Mouse (Mus musculus) hindbrain, embryonic 14.5 days (tissue): ENCODE data around the gene Pex6. TPM values are rescaled to one million over a fixed set of nuclear protein-coding genes. Genes with fewer than 3 reads are reported as not detected.
A peak's percentile ranks its signal among the peaks of the same experiment; 100 is the strongest.

ENCODE experiments used
- ATAC-seq: fragments of 200-750 bp; cut with Nextera tagmentation; 2 replicates; pipeline ENCODE4 v1.8.0; 2017; ENCODE audit warnings: moderate number of reproducible peaks, mild to moderate bottlenecking, moderate TSS enrichment, moderate library complexity; ENCODE audit not compliant: low FRiP score
- DNase-seq: peaks from one replicate; pipeline ENCODE4 v3.0.0-alpha.2; 2015; ENCODE audit warnings: low spot score
- H3K27ac ChIP-seq: fragments of 300-500 bp; sonication (generic); 2 replicates; pipeline ENCODE4 v1.5.1; 2014; ENCODE audit warnings: mild to moderate bottlenecking, moderate library complexity
- H3K27me3 ChIP-seq: fragments of 300-500 bp; sonication (generic); 2 replicates; pipeline ENCODE4 v1.6.1; 2014; ENCODE audit warnings: mild to moderate bottlenecking, low read length, mixed read lengths; ENCODE audit not compliant: control insufficient read depth, insufficient read depth
- H3K36me3 ChIP-seq: fragments of 300-500 bp; sonication (generic); replicated peaks from 2 replicates; pipeline ENCODE4 v1.6.1; 2014; ENCODE audit not compliant: control insufficient read depth, insufficient read depth
- H3K4me1 ChIP-seq: fragments of 300-500 bp; sonication (generic); replicated peaks from 2 replicates; pipeline ENCODE4 v1.6.1; 2014; ENCODE audit warnings: antibody characterized with exemption, low read length, mixed read lengths; ENCODE audit not compliant: control insufficient read depth, insufficient read depth
- H3K4me2 ChIP-seq: fragments of 300-500 bp; sonication (generic); replicated peaks from 2 replicates; pipeline ENCODE4 v1.6.1; 2014; ENCODE audit warnings: mild to moderate bottlenecking, moderate library complexity
- H3K4me3 ChIP-seq: fragments of 300-500 bp; sonication (generic); replicated peaks from 2 replicates; pipeline ENCODE4 v1.5.1; 2014; ENCODE audit warnings: mild to moderate bottlenecking, low read length
- H3K9ac ChIP-seq: fragments of 300-500 bp; sonication (generic); 2 replicates; pipeline ENCODE4 v1.6.1; 2014
- H3K9me3 ChIP-seq: fragments of 300-500 bp; sonication (generic); 2 replicates; pipeline ENCODE4 v1.6.1; 2016; ENCODE audit warnings: low read length; ENCODE audit not compliant: control insufficient read depth
- WGBS: fragments of 180-500 bp; shearing (Covaris S2); extraction: QIAGEN DNeasy Blood & Tissue Kit; methylation state at CpG from one replicate; pipeline ENCODE4 v1.1.7; 2014; 5-methylcytosine and 5-hydroxymethylcytosine counted together
- polyA plus RNA-seq: library from polyadenylated mRNA; unstranded; fragments of >200 nt; fragmentation: Nextera tagmentation; extraction: Ambion mirVana; gene quantifications from 2 replicates; pipeline ENCODE4 v1.2.1, GENCODE M21; 2014

Pex6 gene
- polyA plus RNA-seq, 1 experiment from 2014 or later, result 24.4 TPM

DNA sequence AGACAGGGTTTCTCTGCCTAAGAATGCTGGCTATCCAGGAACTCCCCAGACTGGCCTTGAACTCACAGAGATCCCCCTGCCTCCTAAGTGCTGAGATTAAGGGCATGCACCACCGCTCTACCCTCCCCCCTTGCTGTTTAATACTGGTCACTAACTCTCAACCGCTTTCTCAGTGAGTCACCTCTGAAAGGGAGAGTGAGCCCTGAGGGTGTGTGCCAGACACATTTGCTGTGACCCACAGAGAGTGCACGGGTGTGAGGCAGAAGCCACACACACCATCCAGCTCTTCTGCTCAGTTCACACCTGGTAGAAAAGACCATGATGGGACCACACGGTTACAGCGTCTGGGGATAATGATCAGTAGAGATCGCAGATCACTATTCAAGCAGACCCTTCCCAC, 12.7 kb upstream of the Pex6 start:
- H3K27ac ChIP-seq, result no peak overlapping the region
- no peak overlapping the region for H3K4me3 ChIP-seq
- 92% methylated on average over 6 of the region's 6 CpGs for WGBS
- DNase-seq, result no peak
- ATAC-seq, result no peak
- H3K4me1 ChIP-seq, result peaks cover 21% of the 10 kb centered on the region
- no peak overlapping the region for H3K4me2 ChIP-seq
- peaks cover 27% of the 10 kb centered on the region; the same call in 1 of the 2 replicates for H3K36me3 ChIP-seq
- H3K9me3 ChIP-seq, result no peaks in the 10 kb centered on the region
- H3K27me3 ChIP-seq, result no peaks in the 10 kb centered on the region
- H3K9ac ChIP-seq, result no peak overlapping the region

- 83% methylated on average over 5 of the region's 5 CpGs for WGBS
- H3K9me3 ChIP-seq, result no peaks in the 10 kb centered on the region
- H3K36me3 ChIP-seq, result peaks cover 25% of the 10 kb centered on the region; the same call in 1 of the 2 replicates
- H3K4me3 ChIP-seq, result no peak overlapping the region
- H3K4me1 ChIP-seq, result peaks cover 27% of the 10 kb centered on the region
- no peak overlapping the region for H3K9ac ChIP-seq
- no peak overlapping the region for H3K27ac ChIP-seq
- no peak overlapping the region for H3K4me2 ChIP-seq
- no peaks in the 10 kb centered on the region for H3K27me3 ChIP-seq
- DNase-seq, result no peak
- ATAC-seq, result no peak
Measured at GRCm38 (mm10) chr17:46699245-46699644, 12.0 kb upstream of the Pex6 start.

DNA sequence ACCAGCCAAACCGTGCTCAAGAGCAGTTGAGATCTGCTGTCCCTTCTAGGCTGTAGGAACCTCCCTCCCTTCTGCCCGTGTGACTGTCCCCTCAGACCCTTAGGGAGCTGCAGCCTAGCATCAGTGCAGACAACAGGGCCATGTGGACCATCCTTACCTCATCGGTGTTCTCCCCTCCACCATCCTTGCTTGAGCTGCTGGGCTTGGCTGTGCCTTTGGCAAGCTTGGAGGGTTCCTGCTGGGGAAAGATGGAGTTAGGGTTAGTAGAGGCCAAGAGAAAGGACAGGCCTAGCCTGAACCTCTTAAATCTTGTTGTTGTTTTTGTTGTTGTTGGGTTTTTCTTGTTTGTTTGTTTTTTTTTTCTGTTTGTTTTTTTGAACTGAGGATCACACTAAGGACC, 11.4 kb upstream of the Pex6 start:
- H3K36me3 ChIP-seq, result peaks cover 25% of the 10 kb centered on the region; the same call in 1 of the 2 replicates
- DNase-seq (no peak), ATAC-seq (no peak)
- peaks cover 27% of the 10 kb centered on the region for H3K4me1 ChIP-seq
- WGBS, result 90% methylated on average over 3 of the region's 3 CpGs
- H3K27ac ChIP-seq, result no peak overlapping the region
- no peaks in the 10 kb centered on the region for H3K9me3 ChIP-seq
- H3K4me3 ChIP-seq, result no peak overlapping the region
- H3K27me3 ChIP-seq, result no peaks in the 10 kb centered on the region
- no peak overlapping the region for H3K4me2 ChIP-seq
- H3K9ac ChIP-seq, result no peak overlapping the region

GRCm38 (mm10) chr17:46701489-46701888, 9.8 kb upstream of the Pex6 start:
- H3K27ac ChIP-seq, result 0 out of 2 replicates have a peak overlapping the region, but pooled peaks have one; percentile 1
- peaks cover 35% of the 10 kb centered on the region for H3K4me1 ChIP-seq
- WGBS, result 79% methylated on average over 12 of the region's 12 CpGs
- no peaks in the 10 kb centered on the region for H3K27me3 ChIP-seq
- H3K9ac ChIP-seq, result 0 out of 2 replicates have a peak overlapping the region, but pooled peaks have one; percentile 11
- H3K36me3 ChIP-seq, result peaks cover 20% of the 10 kb centered on the region; the same call in 1 of the 2 replicates
- no peak overlapping the region; the same call in none of the 2 replicates for H3K4me2 ChIP-seq
- ATAC-seq, result no peak
- no peak for DNase-seq
- H3K4me3 ChIP-seq, result no peak overlapping the region
- H3K9me3 ChIP-seq, result no peaks in the 10 kb centered on the region

- ATAC-seq (no peak), DNase-seq (no peak)
- no peaks in the 10 kb centered on the region for H3K27me3 ChIP-seq
- 90% methylated on average over 12 of the region's 12 CpGs for WGBS
- no peaks in the 10 kb centered on the region for H3K9me3 ChIP-seq
- H3K9ac ChIP-seq, result no peak overlapping the region
- no peak overlapping the region for H3K4me2 ChIP-seq
- H3K27ac ChIP-seq, result no peak overlapping the region
- H3K4me3 ChIP-seq, result no peak overlapping the region
- peaks cover 20% of the 10 kb centered on the region; the same call in 1 of the 2 replicates for H3K36me3 ChIP-seq
- H3K4me1 ChIP-seq, result peaks cover 35% of the 10 kb centered on the region
Measured at GRCm38 (mm10) chr17:46702100-46702499, 9.2 kb upstream of the Pex6 start.

DNA sequence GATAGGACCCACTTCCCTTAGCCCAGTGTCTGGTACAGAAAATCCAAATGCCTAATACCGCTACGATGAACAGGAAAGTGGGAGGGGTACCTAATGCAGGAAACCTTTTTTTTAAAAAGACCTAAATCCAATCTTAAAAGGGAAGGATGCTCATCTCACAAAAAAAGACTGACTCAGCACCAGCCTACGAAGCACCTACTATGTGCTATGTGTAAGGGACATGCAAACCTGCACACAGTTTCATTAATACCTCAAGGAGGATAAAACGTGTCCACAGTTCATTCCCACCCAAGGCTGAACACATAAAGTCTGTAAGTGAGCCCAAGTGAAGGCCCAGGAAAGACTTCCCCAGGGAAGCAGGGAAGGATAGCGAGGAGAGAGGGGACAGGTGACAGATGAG, 8.8 kb upstream of the Pex6 start:
- H3K9me3 ChIP-seq, result no peaks in the 10 kb centered on the region
- H3K36me3 ChIP-seq, result peaks cover 20% of the 10 kb centered on the region; the same call in 1 of the 2 replicates
- peaks cover 35% of the 10 kb centered on the region for H3K4me1 ChIP-seq
- peak overlapping the region; percentile 88 for H3K4me2 ChIP-seq
- no peaks in the 10 kb centered on the region for H3K27me3 ChIP-seq
- ATAC-seq, result no peak
- 91% methylated on average over 5 of the region's 5 CpGs for WGBS
- peak overlapping the region; percentile 94 for H3K9ac ChIP-seq
- no peak overlapping the region for H3K27ac ChIP-seq
- no peak overlapping the region for H3K4me3 ChIP-seq
- DNase-seq, result no peak

- ATAC-seq, result peak; percentile 61
- Histone ChIP-seq H3K4me3 (peak overlapping the region; percentile 88), H3K27ac (peak overlapping the region; percentile 93), H3K4me1 (peaks cover 35% of the 10 kb centered on the region), H3K36me3 (peaks cover 5% of the 10 kb centered on the region; the same call in 1 of the 2 replicates), H3K4me2 (peak overlapping the region; percentile 88), H3K27me3 (no peaks in the 10 kb centered on the region), H3K9me3 (no peaks in the 10 kb centered on the region), H3K9ac (peak overlapping the region; percentile 94)
- DNase-seq, result no peak
- 5% methylated on average over 34 of the region's 41 CpGs for WGBS
Measured at GRCm38 (mm10) chr17:46703971-46704886, 7.0 kb upstream of the Pex6 start.

GRCm38 (mm10) chr17:46704887-46705835, 6.1 kb upstream of the Pex6 start, which contains the start of gene Ppp2r5d:
TSS of gene Ppp2r5d (minus strand) at chr17:46705111.
- Histone ChIP-seq H3K4me1 (peaks cover 35% of the 10 kb centered on the region), H3K4me2 (peak within 1 kb of the TSS; percentile 88), H3K27ac (peak within 1 kb of the TSS; percentile 93), H3K27me3 (no peaks in the 10 kb centered on the region), H3K9ac (peak within 1 kb of the TSS; percentile 94), H3K4me3 (peak within 1 kb of the TSS; percentile 88), H3K9me3 (no peaks in the 10 kb centered on the region), H3K36me3 (no peaks in the 10 kb centered on the region; the same call in 1 of the 2 replicates)
- peak; percentile 96 for ATAC-seq
- DNase-seq, result peak; percentile 98
- WGBS, result 1% methylated on average over 48 of the region's 48 CpGs
